Mouse (Mus musculus) forebrain, embryonic 16.5 days (tissue): ENCODE measurements at regions not wholly inside any gene's neighbourhood (a gene's known extent, or its start where the extent isn't known, plus 50 kb on each side); places are given as distances from the start of the nearest gene placed in this dataset.

Experiments used
- ATAC-seq: fragments of 200-750 bp; cut with Nextera tagmentation; 2 replicates; pipeline ENCODE4 v1.8.0; 2017; ENCODE audit warnings: mild to moderate bottlenecking, moderate library complexity
- H3K27ac ChIP-seq: fragments of 300-500 bp; sonication (generic); 2 replicates; pipeline ENCODE4 v1.5.1; 2014; ENCODE audit warnings: low read length, control low read depth
- H3K27me3 ChIP-seq: fragments of 300-500 bp; sonication (generic); replicated peaks from 2 replicates; pipeline ENCODE4 v1.6.1; 2014; ENCODE audit warnings: low read length; ENCODE audit not compliant: control insufficient read depth, insufficient read depth
- H3K36me3 ChIP-seq: fragments of 300-500 bp; sonication (generic); 2 replicates; pipeline ENCODE4 v1.6.1; 2014; ENCODE audit not compliant: control insufficient read depth, insufficient read depth
- H3K4me1 ChIP-seq: fragments of 300-500 bp; sonication (generic); replicated peaks from 2 replicates; pipeline ENCODE4 v1.6.1; 2014; ENCODE audit warnings: low read length; ENCODE audit not compliant: control insufficient read depth, insufficient read depth
- H3K4me2 ChIP-seq: fragments of 300-500 bp; sonication (generic); 2 replicates; pipeline ENCODE4 v1.6.1; 2014; ENCODE audit warnings: mild to moderate bottlenecking, low read length, control low read depth
- H3K4me3 ChIP-seq: fragments of 300-500 bp; sonication (generic); replicated peaks from 2 replicates; pipeline ENCODE4 v1.5.1; 2014; ENCODE audit warnings: mild to moderate bottlenecking, low read length, control low read depth
- H3K9ac ChIP-seq: fragments of 300-500 bp; sonication (generic); replicated peaks from 2 replicates; pipeline ENCODE4 v1.6.1; 2014; ENCODE audit warnings: low read depth, low read length, control low read depth
- H3K9me3 ChIP-seq: fragments of 300-500 bp; sonication (generic); 2 replicates; pipeline ENCODE4 v1.6.1; 2016; ENCODE audit warnings: low read length; ENCODE audit not compliant: control insufficient read depth
- WGBS: fragments of 180-500 bp; shearing (Covaris S2); extraction: QIAGEN DNeasy Blood & Tissue Kit; methylation state at CpG from one replicate; pipeline ENCODE4 v1.1.7; 2014; 5-methylcytosine and 5-hydroxymethylcytosine counted together

DNA sequence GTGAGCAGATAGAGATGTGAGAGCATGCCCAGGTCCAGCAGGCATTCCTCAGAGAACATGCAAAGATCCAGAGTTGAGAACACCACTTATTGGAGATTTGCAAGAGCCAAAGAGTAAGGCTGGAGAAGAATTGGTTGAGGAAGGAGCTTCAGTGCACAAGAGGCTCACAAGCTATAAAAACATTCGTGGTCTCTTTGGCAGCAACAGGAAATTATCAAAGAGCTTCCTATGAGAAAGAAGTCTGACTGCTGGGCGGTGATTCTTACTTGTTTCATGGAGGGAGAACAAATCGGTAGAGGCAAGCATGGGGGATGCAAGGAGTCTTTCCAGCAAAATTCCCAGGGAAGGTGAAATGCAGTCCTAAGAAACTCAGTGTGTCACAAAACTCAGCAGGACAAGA is 83.0 kb upstream of the Dph5 start:
- H3K4me3 ChIP-seq: no peak overlapping the region
- H3K9me3 ChIP-seq: no peaks in the 10 kb centered on the region
- no peaks in the 10 kb centered on the region for H3K27me3 ChIP-seq
- WGBS: 87% methylated on average over 3 of the region's 3 CpGs
- no peaks in the 10 kb centered on the region for H3K4me1 ChIP-seq
- H3K4me2 ChIP-seq: no peak overlapping the region
- H3K36me3 ChIP-seq: no peaks in the 10 kb centered on the region
- no peak overlapping the region for H3K27ac ChIP-seq
- no peak overlapping the region for H3K9ac ChIP-seq
- no peak for ATAC-seq

DNA sequence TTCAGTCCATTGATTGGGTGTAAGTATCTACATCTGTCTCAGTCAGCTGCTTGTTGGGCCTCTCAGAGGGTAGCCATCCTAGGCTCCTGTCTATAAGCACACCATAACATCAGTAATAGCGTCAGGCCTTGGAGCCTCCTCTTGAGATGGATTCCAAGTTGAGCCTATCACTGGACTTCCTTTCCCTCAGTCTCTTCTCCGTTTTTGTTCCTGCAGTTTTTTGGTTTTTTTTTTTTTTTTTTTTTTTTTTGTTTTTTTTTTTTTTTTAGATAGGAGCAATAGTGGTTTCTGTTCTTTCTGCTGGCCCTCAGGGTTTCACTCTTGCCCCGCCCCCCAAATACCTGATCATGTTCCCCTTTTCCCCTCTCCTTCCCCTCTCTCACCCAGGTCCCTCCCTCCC is 80.6 kb upstream of the Dph5 start:
- 74% methylated on average over 3 of the region's 3 CpGs for WGBS
- Histone ChIP-seq H3K4me1 (no peaks in the 10 kb centered on the region), H3K27ac (no peak overlapping the region), H3K9me3 (no peaks in the 10 kb centered on the region), H3K4me2 (no peak overlapping the region), H3K27me3 (no peaks in the 10 kb centered on the region), H3K36me3 (no peaks in the 10 kb centered on the region), H3K9ac (no peak overlapping the region), H3K4me3 (no peak overlapping the region)
- no peak for ATAC-seq

- no peak for ATAC-seq
- Histone ChIP-seq H3K4me2 (no peak overlapping the region), H3K36me3 (no peaks in the 10 kb centered on the region), H3K9ac (no peak overlapping the region), H3K9me3 (no peaks in the 10 kb centered on the region), H3K27ac (no peak overlapping the region), H3K4me3 (no peak overlapping the region), H3K27me3 (no peaks in the 10 kb centered on the region), H3K4me1 (no peaks in the 10 kb centered on the region)
- 79% methylated on average over 4 of the region's 4 CpGs for WGBS
Observed at GRCm38 (mm10) chr3:115815168-115815567, 72.5 kb upstream of the Dph5 start.

- Histone ChIP-seq H3K4me3 (no peak overlapping the region), H3K36me3 (no peaks in the 10 kb centered on the region), H3K27ac (no peak overlapping the region; the same call in 1 of the 2 replicates), H3K4me1 (no peaks in the 10 kb centered on the region), H3K4me2 (no peak overlapping the region), H3K9ac (no peak overlapping the region), H3K9me3 (no peaks in the 10 kb centered on the region), H3K27me3 (no peaks in the 10 kb centered on the region)
- ATAC-seq: no peak
- 71% methylated on average over 12 of the region's 12 CpGs for WGBS
Observed at GRCm38 (mm10) chr3:115815571-115816156, 72.0 kb upstream of the Dph5 start.

- 82% methylated on average over 6 of the region's 6 CpGs for WGBS
- no peak overlapping the region for H3K27ac ChIP-seq
- no peaks in the 10 kb centered on the region for H3K4me1 ChIP-seq
- no peaks in the 10 kb centered on the region for H3K27me3 ChIP-seq
- no peak for ATAC-seq
- no peak overlapping the region for H3K4me3 ChIP-seq
- no peaks in the 10 kb centered on the region for H3K36me3 ChIP-seq
- no peak overlapping the region for H3K9ac ChIP-seq
- no peak overlapping the region for H3K4me2 ChIP-seq
- H3K9me3 ChIP-seq: no peaks in the 10 kb centered on the region
Observed at GRCm38 (mm10) chr3:115816328-115817160, 71.1 kb upstream of the Dph5 start.

GRCm38 (mm10) chr3:115817771-115818170 is 69.9 kb upstream of the Dph5 start:
- Histone ChIP-seq H3K4me1 (peaks cover 3% of the 10 kb centered on the region; the same call in 1 of the 2 replicates), H3K9ac (no peak overlapping the region), H3K4me2 (no peak overlapping the region), H3K9me3 (no peaks in the 10 kb centered on the region), H3K27ac (no peak overlapping the region), H3K36me3 (no peaks in the 10 kb centered on the region), H3K27me3 (no peaks in the 10 kb centered on the region), H3K4me3 (no peak overlapping the region)
- WGBS: 88% methylated on average over 5 of the region's 5 CpGs
- ATAC-seq: no peak

- H3K4me2 ChIP-seq: no peak overlapping the region
- no peaks in the 10 kb centered on the region for H3K9me3 ChIP-seq
- no peak for ATAC-seq
- WGBS: 63% methylated on average over 7 of the region's 7 CpGs
- H3K4me1 ChIP-seq: peaks cover 3% of the 10 kb centered on the region; the same call in 1 of the 2 replicates
- no peaks in the 10 kb centered on the region for H3K36me3 ChIP-seq
- no peak overlapping the region for H3K4me3 ChIP-seq
- H3K27ac ChIP-seq: no peak overlapping the region
- no peaks in the 10 kb centered on the region for H3K27me3 ChIP-seq
- no peak overlapping the region for H3K9ac ChIP-seq
Observed at GRCm38 (mm10) chr3:115818734-115819133, 68.9 kb upstream of the Dph5 start.

GRCm38 (mm10) chr3:115819401-115820138 is 68.1 kb upstream of the Dph5 start:
- H3K36me3 ChIP-seq: no peaks in the 10 kb centered on the region
- WGBS: 66% methylated on average over 7 of the region's 7 CpGs
- no peak overlapping the region for H3K27ac ChIP-seq
- peaks cover 3% of the 10 kb centered on the region; the same call in 1 of the 2 replicates for H3K4me1 ChIP-seq
- H3K4me2 ChIP-seq: no peak overlapping the region
- no peaks in the 10 kb centered on the region for H3K9me3 ChIP-seq
- no peak overlapping the region for H3K4me3 ChIP-seq
- no peak overlapping the region for H3K9ac ChIP-seq
- no peak for ATAC-seq
- H3K27me3 ChIP-seq: no peaks in the 10 kb centered on the region

DNA sequence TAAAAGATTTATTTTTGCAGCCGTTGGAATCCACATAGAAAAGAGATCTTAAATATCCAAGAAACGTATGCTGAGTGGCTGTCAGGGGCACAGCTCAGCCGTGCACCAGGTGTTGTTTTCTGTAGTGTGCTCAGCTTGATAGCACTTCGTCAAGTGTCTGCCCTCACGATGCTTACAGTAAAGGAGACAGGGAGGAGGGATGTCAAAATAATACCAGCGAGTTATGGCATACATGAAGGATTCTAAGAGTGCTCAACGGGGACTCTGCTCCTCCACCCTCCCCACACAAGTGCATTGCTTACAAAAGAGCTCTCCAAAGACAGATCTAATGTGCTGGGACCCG is 67.5 kb upstream of the Dph5 start:
- 64% methylated on average over 8 of the region's 8 CpGs for WGBS
- H3K4me1 ChIP-seq: peaks cover 3% of the 10 kb centered on the region; the same call in 1 of the 2 replicates
- no peaks in the 10 kb centered on the region for H3K27me3 ChIP-seq
- no peak overlapping the region for H3K27ac ChIP-seq
- H3K4me3 ChIP-seq: no peak overlapping the region
- ATAC-seq: no peak
- H3K9me3 ChIP-seq: no peaks in the 10 kb centered on the region
- H3K9ac ChIP-seq: no peak overlapping the region
- H3K4me2 ChIP-seq: no peak overlapping the region
- no peaks in the 10 kb centered on the region for H3K36me3 ChIP-seq
